In the genomic region with DNA sequence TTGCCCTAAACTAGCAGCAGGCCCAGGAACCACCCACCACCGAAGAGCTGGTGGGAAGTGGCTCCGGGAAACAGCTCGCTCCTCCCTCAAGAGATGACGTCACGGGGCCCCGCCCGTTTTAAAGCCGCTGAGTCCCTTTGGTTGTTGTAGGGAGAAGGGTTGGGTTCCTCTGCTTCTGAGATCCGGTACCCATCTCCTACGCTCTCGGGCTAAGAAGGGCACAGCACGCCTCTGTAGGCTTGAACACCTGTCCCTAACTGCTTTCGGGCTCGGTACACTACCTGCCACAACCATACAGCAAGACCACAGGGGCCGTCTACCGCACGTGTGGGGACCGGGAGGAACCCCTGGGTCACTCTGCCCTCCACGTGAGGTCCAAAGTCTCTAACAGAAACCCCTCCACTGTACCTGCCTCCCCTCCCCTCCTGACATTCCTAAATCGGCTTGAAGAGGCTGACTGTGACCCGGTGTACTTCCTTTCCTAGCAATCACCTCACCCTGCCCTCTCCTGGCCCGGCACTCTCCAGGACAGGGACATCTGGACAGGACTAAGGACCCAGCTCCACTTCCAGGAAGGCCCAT, we compare ENCODE assay signal across 8 mouse cellular contexts. TPM values are rescaled to one million over a fixed set of nuclear protein-coding genes. Genes with fewer than 3 reads are reported as not detected.
DNase-seq lines count a peak whose midpoint lies in the region; ATAC-seq and TF ChIP-seq lines count a peak whose summit lies in the region.

No protein-coding gene starts in this region.

- H3K27ac ChIP-seq in ES-E14 (ENCODE audit: insufficient read depth, low read depth, low read length, poor library complexity, severe bottlenecking), result no peak overlapping the region
- peak overlapping the region; percentile 81 for H3K27ac ChIP-seq in hindbrain, embryonic 10.5 days
- no peak overlapping the region for H3K27ac ChIP-seq in lung, embryonic 15.5 days

- H3K4me1 ChIP-seq in ES-E14 (ENCODE audit: control insufficient read depth in 2 of 2, insufficient read depth in 2 of 2, low read length in 2 of 2, poor library complexity in 1 of 2), result peaks cover 5 to 19% of the 10 kb centered on the region in 2 experiments; a peak in 2 of 4 replicates
- H3K4me1 ChIP-seq in hindbrain, embryonic 10.5 days (replicated peaks), result peaks cover 8% of the 10 kb centered on the region
- 0 out of 2 replicates have a peak, but pooled peaks cover 7% of the 10 kb centered on the region for H3K4me1 ChIP-seq in lung, embryonic 15.5 days

- H3K36me3 ChIP-seq in ES-E14 (ENCODE audit: control insufficient read depth, insufficient read depth, low read length, poor library complexity, severe bottlenecking), result no peaks in the 10 kb centered on the region
- H3K36me3 ChIP-seq in hindbrain, embryonic 10.5 days, result no peaks in the 10 kb centered on the region
- no peaks in the 10 kb centered on the region for H3K36me3 ChIP-seq in lung, embryonic 15.5 days

- in situ Hi-C loops in ES-E14 (cut with MboI; ENCODE audit: low sequenced_read_pairs in 2 of 2, unreplicated experiment in 2 of 2), result no loop called here

- WGBS in hindbrain, embryonic 10.5 days, result 4% methylated on average over 22 of the region's 22 CpGs
- WGBS in lung, embryonic 15.5 days, result 3% methylated on average over 22 of the region's 22 CpGs

- H3K4me3 ChIP-seq in ES-E14 (ENCODE audit: insufficient read depth in 1 of 2, low read depth in 1 of 2, low read length in 2 of 2, poor library complexity in 1 of 2, severe bottlenecking in 1 of 2), result peak overlapping the region; percentile 58 to 66
- H3K4me3 ChIP-seq in hindbrain, embryonic 10.5 days, result peak overlapping the region; percentile 54
- H3K4me3 ChIP-seq in lung, embryonic 15.5 days, result peak overlapping the region; percentile 39

- peak; percentile 82 for DNase-seq in ES-E14 (ENCODE audit: low read depth, low spot score)
- DNase-seq in cerebellum, adult 8-10 months, result peak; percentile 77
- DNase-seq in hindbrain, embryonic 10.5 days (ENCODE audit: low spot score), result peak; percentile 79
- peak; percentile 67 for DNase-seq in layer of hippocampus, adult 9-10 months (ENCODE audit: low spot score)
- peak; percentile 77 for DNase-seq in ovary, adult 18-20 months (ENCODE audit: low spot score)
- DNase-seq in thymus, postnatal 0 days (ENCODE audit: low spot score), result peak; percentile 88

- no peaks in the 10 kb centered on the region for H3K9me3 ChIP-seq in ES-E14 (ENCODE audit: control insufficient read depth, insufficient read depth, low read depth, low read length)
- no peaks in the 10 kb centered on the region for H3K9me3 ChIP-seq in hindbrain, embryonic 10.5 days
- no peaks in the 10 kb centered on the region for H3K9me3 ChIP-seq in lung, embryonic 15.5 days

- H3K9ac ChIP-seq in ES-E14 (ENCODE audit: insufficient read depth, low read depth, low read length, poor library complexity, severe bottlenecking), result peak overlapping the region; percentile 69
- peak overlapping the region; percentile 44 for H3K9ac ChIP-seq in lung, embryonic 15.5 days

- H3K27me3 ChIP-seq in hindbrain, embryonic 10.5 days (ENCODE audit: insufficient read depth, poor library complexity, severe bottlenecking), result no peaks in the 10 kb centered on the region
- H3K27me3 ChIP-seq in lung, embryonic 15.5 days, result no peaks in the 10 kb centered on the region

- peak overlapping the region; percentile 79 for H3K4me2 ChIP-seq in lung, embryonic 15.5 days

- ATAC-seq in frontal cortex, adult (ENCODE audit: low TSS enrichment), result peak; percentile 95
- ATAC-seq in lung, embryonic 15.5 days (ENCODE audit: borderline replicate concordance, extremely low read depth, low FRiP score, low TSS enrichment), result peak; percentile 76; the same call in 1 of the 2 replicates

TF ChIP-seq in ES-E14, 5 proteins besides CTCF, POLR2A, EP300 and RAD21:
- TF ChIP-seq CHD2 (IDR thresholded peaks at IDR 0.05; ENCODE audit: low read depth, low read length), result no peak
- no peak for TF ChIP-seq ZNF384 (IDR thresholded peaks at IDR 0.05; ENCODE audit: low read depth, low read length)
- TF ChIP-seq ZC3H11A (IDR thresholded peaks at IDR 0.05; ENCODE audit: borderline replicate concordance, low read depth, low read length), result no peak
- TF ChIP-seq HCFC1 (IDR thresholded peaks at IDR 0.05; ENCODE audit: borderline replicate concordance, insufficient read depth, low read length), result no peak

RNA-seq across cellular contexts. Expression of a gene that starts 58.0 kb away (rescaled TPM):
- total RNA-seq in ES-E14 (2012; rRNA removed), result 0.21 TPM in 1 of 2 replicates, not detected in the other
- polyA plus RNA-seq in hindbrain, embryonic 10.5 days (2016; fragmentation: Nextera tagmentation; extraction: Ambion mirVana), result not detected in 2 replicates
- polyA plus RNA-seq in lung, embryonic 15.5 days (2015; fragmentation: Nextera tagmentation; extraction: Ambion mirVana), result 0.15 and 0.26 TPM in 2 replicates
- polyA plus RNA-seq in thymus, postnatal 0 days (2015; fragmentation: Nextera tagmentation; extraction: Ambion mirVana), result 0.21 and 0.40 TPM in 2 replicates
